Mouse (Mus musculus) lung, adult 2 months (tissue): Measurements from ENCODE around the gene Pacsin2.

Experiments
- CTCF ChIP-seq: fragments of 200-500 bp; IDR thresholded peaks from 2 replicates; pipeline ENCODE4 v1.5.1; 2011; ENCODE audit warnings: mild to moderate bottlenecking, low read length, control low read depth; ENCODE audit not compliant: insufficient read depth
- POLR2A ChIP-seq: fragments of 200-500 bp; IDR thresholded peaks from 2 replicates; pipeline ENCODE4 v1.6.1; 2011; ENCODE audit warnings: low read depth, mild to moderate bottlenecking, control low read depth, low read length, borderline replicate concordance; ENCODE audit errors: extremely low read depth

- TF ChIP-seq POLR2A (no peak), CTCF (no peak)
Observed at GRCm38 (mm10) chr15:83411616-83412015, 52.8 kb downstream of the Pacsin2 start.
